Mouse (Mus musculus) testis, adult 2 months (tissue): Measurements from ENCODE around the gene Mttp.

Experiments
- CTCF ChIP-seq: fragments of 200-500 bp; IDR thresholded peaks from 2 replicates; pipeline ENCODE4 v1.5.1; 2012; ENCODE audit warnings: low read depth, mild to moderate bottlenecking, inconsistent platforms, low read length, moderate library complexity; ENCODE audit not compliant: control insufficient read depth, insufficient read depth, insufficient replicate concordance
- POLR2A ChIP-seq: fragments of 200-500 bp; IDR thresholded peaks from 2 replicates; pipeline ENCODE4 v1.6.1; 2012; ENCODE audit warnings: low read depth, mild to moderate bottlenecking, inconsistent platforms, low read length, moderate library complexity; ENCODE audit not compliant: control insufficient read depth

- no peak for TF ChIP-seq CTCF
- no peak for TF ChIP-seq POLR2A
Measured at GRCm38 (mm10) chr3:138041591-138042301, 103.0 kb downstream of the Mttp start.
